Mouse (Mus musculus) adrenal gland, postnatal 10 days (tissue): ENCODE data around the gene Kit. TPM values are rescaled to one million over a fixed set of nuclear protein-coding genes. Genes with fewer than 3 reads are reported as not detected.

ENCODE experiments used
- DNase-seq: peaks from one replicate; pipeline ENCODE4 v3.0.0; 2021; ENCODE audit warnings: mixed read lengths
- total RNA-seq, 2 experiments: library from RNA; stranded (reverse); gene quantifications; 2 replicates each; pipeline ENCODE4 v1.2.3; 2021

Kit gene
- total RNA-seq, 2 experiments from 2014 or later, result 9.3 to 14.1 TPM

- no peak for DNase-seq
These were observed 58.3 kb downstream of the Kit start for GRCm38 (mm10) chr5:75632846-75633640.

- DNase-seq, result no peak
These were observed 60.7 kb downstream of the Kit start for GRCm38 (mm10) chr5:75635385-75635784.

- no peak for DNase-seq
These were observed 65.9 kb downstream of the Kit start for GRCm38 (mm10) chr5:75640637-75641036.

- DNase-seq, result no peak
These were observed 72.3 kb downstream of the Kit start for GRCm38 (mm10) chr5:75647046-75647445.

- no peak for DNase-seq
These were observed 75.8 kb downstream of the Kit start for GRCm38 (mm10) chr5:75650566-75650965.

GRCm38 (mm10) chr5:75653431-75653830 is 78.7 kb downstream of the Kit start:
- DNase-seq, result no peak

- DNase-seq, result no peak
These were observed 83.9 kb downstream of the Kit start for GRCm38 (mm10) chr5:75658575-75658974.

GRCm38 (mm10) chr5:75660342-75660741 is 85.6 kb downstream of the Kit start:
- DNase-seq, result no peak

- DNase-seq, result no peak
These were observed 87.8 kb downstream of the Kit start for GRCm38 (mm10) chr5:75662466-75662865.

GRCm38 (mm10) chr5:75663768-75664167 is 89.1 kb downstream of the Kit start:
- DNase-seq, result no peak

GRCm38 (mm10) chr5:75667083-75667482 is 92.4 kb downstream of the Kit start:
- DNase-seq, result no peak

- DNase-seq, result no peak
These were observed 96.5 kb downstream of the Kit start for GRCm38 (mm10) chr5:75671136-75671788.

GRCm38 (mm10) chr5:75676024-75676423 is 101.3 kb downstream of the Kit start:
- DNase-seq, result no peak

- no peak for DNase-seq
These were observed 105.2 kb downstream of the Kit start for GRCm38 (mm10) chr5:75679896-75680295.

GRCm38 (mm10) chr5:75695162-75695809 is 120.6 kb downstream of the Kit start:
- no peak for DNase-seq

GRCm38 (mm10) chr5:75696960-75697359 is 122.2 kb downstream of the Kit start:
- no peak for DNase-seq

- DNase-seq, result no peak
These were observed 123.8 kb downstream of the Kit start for GRCm38 (mm10) chr5:75698556-75698955.

GRCm38 (mm10) chr5:75699081-75699480 is 124.4 kb downstream of the Kit start:
- DNase-seq, result no peak

GRCm38 (mm10) chr5:75699516-75699915 is 124.8 kb downstream of the Kit start:
- DNase-seq, result no peak

- DNase-seq, result no peak
These were observed 126.9 kb downstream of the Kit start for GRCm38 (mm10) chr5:75701662-75702061.

- no peak for DNase-seq
These were observed 127.4 kb downstream of the Kit start for GRCm38 (mm10) chr5:75702080-75702479.

- no peak for DNase-seq
These were observed 130.0 kb downstream of the Kit start for GRCm38 (mm10) chr5:75704584-75705175.

GRCm38 (mm10) chr5:75705421-75705820 is 130.7 kb downstream of the Kit start:
- DNase-seq, result peak; percentile 67
